Mouse (Mus musculus): Measurements from ENCODE around the gene Ano5. TPM values are rescaled to one million over a fixed set of nuclear protein-coding genes. Genes with fewer than 3 reads are reported as not detected.

Ano5 gene
- polyA plus RNA-seq, 1 experiment from 2014 or later: 1.3 TPM

GRCm38 (mm10) chr7:51632543-51633229, 121.9 kb downstream of the Ano5 start:
- peak; percentile 88 for DNase-seq

GRCm38 (mm10) chr7:51633230-51633844, 122.5 kb downstream of the Ano5 start:
- no peaks in the 10 kb centered on the region for H3K27me3 ChIP-seq (ENCODE audit: control insufficient read depth, insufficient read depth, low read length)
- peak; percentile 73 for ATAC-seq (ENCODE audit: low FRiP score, low TSS enrichment)
- peak overlapping the region; percentile 83 for H3K27ac ChIP-seq (replicated peaks; ENCODE audit: low read depth, low read length)
- no peaks in the 10 kb centered on the region for H3K9me3 ChIP-seq (ENCODE audit: control insufficient read depth, low read length)
- peak; percentile 74 for DNase-seq
- peak overlapping the region; percentile 49 for H3K9ac ChIP-seq (replicated peaks; ENCODE audit: low read length)
- peak overlapping the region; percentile 27 for H3K4me3 ChIP-seq (replicated peaks; ENCODE audit: low read depth, low read length)
- no peaks in the 10 kb centered on the region for H3K4me1 ChIP-seq (ENCODE audit: control insufficient read depth, insufficient read depth, low read length)
- H3K4me2 ChIP-seq (ENCODE audit: low read length): peak overlapping the region; percentile 48
- 2% methylated on average over 7 of the region's 7 CpGs for WGBS
- H3K36me3 ChIP-seq (ENCODE audit: control insufficient read depth, insufficient read depth, low read length): 0 out of 2 replicates have a peak, but pooled peaks cover 3% of the 10 kb centered on the region

More at GRCm38 (mm10) chr7:51632543-51633229, 121.9 kb downstream of the Ano5 start:
- Histone ChIP-seq H3K4me1 (ENCODE audit: control insufficient read depth, insufficient read depth, low read length) (no peaks in the 10 kb centered on the region), H3K27me3 (ENCODE audit: control insufficient read depth, insufficient read depth, low read length) (no peaks in the 10 kb centered on the region), H3K27ac (replicated peaks; ENCODE audit: low read depth, low read length) (peak overlapping the region; percentile 83), H3K9ac (replicated peaks; ENCODE audit: low read length) (peak overlapping the region; percentile 49), H3K36me3 (ENCODE audit: control insufficient read depth, insufficient read depth, low read length) (0 out of 2 replicates have a peak, but pooled peaks cover 3% of the 10 kb centered on the region), H3K4me3 (replicated peaks; ENCODE audit: low read depth, low read length) (peak overlapping the region; percentile 27), H3K4me2 (ENCODE audit: low read length) (peak overlapping the region; percentile 48), H3K9me3 (ENCODE audit: control insufficient read depth, low read length) (no peaks in the 10 kb centered on the region)
- 2% methylated on average over 9 of the region's 9 CpGs for WGBS
- peak; percentile 86 for ATAC-seq (ENCODE audit: low FRiP score, low TSS enrichment)

Other genes starting within 250 kb of the Ano5 start
- 102 and 111 TPM in 2 replicates for gene Slc17a6, start 111.0 kb downstream of the Ano5 start, polyA plus RNA-seq (2014; fragmentation: Nextera tagmentation; extraction: Ambion mirVana)

Measured in midbrain, embryonic 14.5 days (tissue).